Mouse (Mus musculus) small intestine, adult 2 months (tissue): ENCODE results near the gene Adam23. TPM values are rescaled to one million over a fixed set of nuclear protein-coding genes. Genes with fewer than 3 reads are reported as not detected.

Experiments
- H3K27ac ChIP-seq: fragments of 200-500 bp; 2 replicates; pipeline ENCODE4 v1.5.1; 2012; ENCODE audit warnings: low read depth, low read length, control low read depth, inconsistent platforms; ENCODE audit not compliant: insufficient read depth
- H3K27me3 ChIP-seq: fragments of 200-500 bp; 2 replicates; pipeline ENCODE4 v1.6.1; 2012; ENCODE audit warnings: mild to moderate bottlenecking, moderate library complexity, low read length, inconsistent platforms; ENCODE audit not compliant: control insufficient read depth, insufficient read depth
- H3K36me3 ChIP-seq: fragments of 200-500 bp; 2 replicates; pipeline ENCODE4 v1.6.1; 2012; ENCODE audit warnings: mild to moderate bottlenecking, low read length, control low read depth, inconsistent platforms; ENCODE audit not compliant: control insufficient read depth, insufficient read depth
- H3K4me1 ChIP-seq: fragments of 200-500 bp; 2 replicates; pipeline ENCODE4 v1.6.1; 2012; ENCODE audit warnings: low read length, inconsistent platforms, mixed read lengths; ENCODE audit not compliant: control insufficient read depth, insufficient read depth, insufficient read length
- H3K4me3 ChIP-seq: fragments of 200-500 bp; 2 replicates; pipeline ENCODE4 v1.5.1; 2012; ENCODE audit warnings: low read depth, mild to moderate bottlenecking, control low read depth, inconsistent platforms, low read length, moderate library complexity
- CTCF ChIP-seq: fragments of 200-500 bp; IDR thresholded peaks from 2 replicates; pipeline ENCODE4 v1.5.1; 2012; ENCODE audit warnings: low read depth, mild to moderate bottlenecking, control low read depth, inconsistent platforms, low read length, moderate library complexity, mixed read lengths; ENCODE audit not compliant: insufficient replicate concordance, insufficient read length; ENCODE audit errors: extremely low read depth
- POLR2A ChIP-seq: fragments of 200-500 bp; IDR thresholded peaks from 2 replicates; pipeline ENCODE4 v1.6.1; 2012; ENCODE audit warnings: low read depth, mild to moderate bottlenecking, control low read depth, inconsistent platforms, low read length, moderate library complexity
- whole genome bisulfite sequencing: fragments of 180-500 bp; shearing (Covaris S2); methylation state at CpG from one replicate; pipeline ENCODE4 v1.1.7; 2018; 5-methylcytosine and 5-hydroxymethylcytosine counted together
- polyA plus RNA-seq: library from polyadenylated mRNA; depleted of rRNA; stranded (reverse); fragments of >200 nt; gene quantifications from 2 replicates; pipeline ENCODE4 v1.2.3, GENCODE M21; 2012

The Adam23 gene
- polyA plus RNA-seq, 1 experiment, result 0.63 TPM

- H3K27ac ChIP-seq, result no peak overlapping the region
- H3K36me3 ChIP-seq, result no peaks in the 10 kb centered on the region
- H3K4me1 ChIP-seq, result no peaks in the 10 kb centered on the region
- H3K4me3 ChIP-seq, result no peak overlapping the region
- WGBS, result 69% methylated on average over 5 of the region's 5 CpGs
- no peaks in the 10 kb centered on the region for H3K27me3 ChIP-seq
- TF ChIP-seq POLR2A, result no peak
- no peak for TF ChIP-seq CTCF
Measured at GRCm38 (mm10) chr1:63453332-63453887, 7.7 kb downstream of the Adam23 start.

DNA sequence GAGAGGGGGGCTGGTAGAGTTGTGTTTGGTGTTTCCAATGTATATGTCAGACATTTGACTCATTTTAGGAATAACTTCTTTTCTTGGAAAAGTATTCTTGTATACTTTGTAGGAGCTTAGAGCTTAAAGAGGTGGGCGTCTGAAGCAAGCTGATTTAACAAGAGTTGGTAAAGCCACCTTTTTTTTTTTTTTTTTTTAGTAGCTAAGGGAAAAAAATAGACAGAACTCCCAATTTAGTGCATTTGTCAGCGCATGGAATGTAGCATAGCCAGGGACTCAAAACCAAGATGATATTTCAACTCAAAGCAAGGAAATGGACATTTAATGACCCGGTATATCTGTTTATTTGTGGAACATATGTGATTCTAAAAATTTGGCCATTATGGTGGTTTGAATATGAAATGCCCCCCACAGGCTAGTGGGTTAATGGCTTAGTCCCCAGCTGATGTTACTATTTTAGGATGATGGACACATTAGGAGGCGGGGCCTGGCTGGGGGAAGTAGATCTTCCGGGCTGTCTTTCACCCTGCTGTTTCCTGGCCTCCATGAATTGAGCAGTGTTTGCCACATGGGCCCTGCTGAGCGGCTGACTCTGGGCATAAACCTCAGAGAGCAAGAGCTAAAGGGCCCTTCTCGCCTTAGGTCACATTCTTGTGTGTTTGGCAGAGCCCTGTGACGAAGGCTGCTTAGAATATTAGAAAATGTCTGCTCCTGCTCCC lies 12.3 kb downstream of the Adam23 start:
- TF ChIP-seq CTCF (no peak), POLR2A (no peak)
- H3K36me3 ChIP-seq, result no peaks in the 10 kb centered on the region
- H3K27me3 ChIP-seq, result no peaks in the 10 kb centered on the region
- no peak overlapping the region for H3K27ac ChIP-seq
- WGBS, result 72% methylated on average over 8 of the region's 8 CpGs
- no peaks in the 10 kb centered on the region for H3K4me1 ChIP-seq
- H3K4me3 ChIP-seq, result no peak overlapping the region

DNA sequence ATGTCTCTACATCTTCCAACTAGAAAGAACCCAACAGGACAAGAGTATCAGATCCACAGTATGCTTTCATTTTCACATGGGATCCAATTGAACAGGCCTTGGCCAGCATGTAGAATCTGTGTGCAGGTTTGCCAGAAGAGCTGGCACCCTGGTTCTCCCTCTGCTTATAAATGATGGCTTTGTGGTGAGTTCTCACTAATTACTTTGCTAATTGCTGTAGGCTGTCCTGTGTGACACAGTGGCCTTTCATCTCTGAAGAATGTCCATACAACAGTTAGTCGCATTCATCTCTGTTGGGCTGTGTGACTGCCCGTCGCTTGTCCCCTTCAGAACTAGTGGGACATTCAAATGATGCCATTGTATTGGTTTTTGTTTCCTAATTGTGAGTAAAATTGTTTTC lies 13.5 kb downstream of the Adam23 start:
- H3K4me1 ChIP-seq, result no peaks in the 10 kb centered on the region
- TF ChIP-seq POLR2A (no peak), CTCF (no peak)
- H3K36me3 ChIP-seq, result no peaks in the 10 kb centered on the region
- WGBS, result 88% methylated on average over 3 of the region's 3 CpGs
- H3K27me3 ChIP-seq, result no peaks in the 10 kb centered on the region
- no peak overlapping the region for H3K27ac ChIP-seq
- H3K4me3 ChIP-seq, result no peak overlapping the region

DNA sequence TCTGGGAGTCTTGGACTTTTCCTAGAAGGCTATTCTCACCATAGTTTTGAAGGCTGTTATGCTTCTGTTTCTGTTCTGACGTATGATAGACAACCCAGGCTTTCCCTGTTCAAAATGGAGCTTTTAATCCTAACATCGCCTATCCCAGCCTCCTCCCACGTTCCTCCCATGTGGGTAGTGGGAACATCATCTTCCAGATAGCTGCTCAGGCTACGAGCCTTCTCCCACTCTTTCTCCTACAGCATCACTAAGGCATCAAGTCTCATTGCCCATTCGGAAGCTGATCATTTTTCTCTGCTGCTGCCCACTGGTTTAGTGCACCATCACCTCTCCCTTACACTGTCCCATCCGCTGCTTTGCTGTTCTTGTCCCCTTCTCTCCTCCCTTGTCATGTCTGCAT lies 14.2 kb downstream of the Adam23 start:
- 79% methylated on average over 6 of the region's 6 CpGs for WGBS
- H3K4me1 ChIP-seq, result no peaks in the 10 kb centered on the region
- no peaks in the 10 kb centered on the region for H3K27me3 ChIP-seq
- TF ChIP-seq CTCF (no peak), POLR2A (no peak)
- no peak overlapping the region for H3K27ac ChIP-seq
- H3K36me3 ChIP-seq, result no peaks in the 10 kb centered on the region
- no peak overlapping the region for H3K4me3 ChIP-seq

GRCm38 (mm10) chr1:63464441-63464840 lies 18.8 kb downstream of the Adam23 start:
- H3K27ac ChIP-seq, result no peak overlapping the region
- no peaks in the 10 kb centered on the region for H3K36me3 ChIP-seq
- H3K4me1 ChIP-seq, result no peaks in the 10 kb centered on the region
- no peaks in the 10 kb centered on the region for H3K27me3 ChIP-seq
- no peak overlapping the region for H3K4me3 ChIP-seq
- no peak for TF ChIP-seq POLR2A
- no peak for TF ChIP-seq CTCF
- WGBS, result 39% methylated on average over 1 of the region's 1 CpGs

- Histone ChIP-seq H3K36me3 (no peaks in the 10 kb centered on the region), H3K4me3 (no peak overlapping the region), H3K27ac (no peak overlapping the region), H3K4me1 (no peaks in the 10 kb centered on the region), H3K27me3 (no peaks in the 10 kb centered on the region)
- TF ChIP-seq POLR2A (no peak), CTCF (no peak)
- 80% methylated on average over 2 of the region's 2 CpGs for WGBS
Measured at GRCm38 (mm10) chr1:63473272-63473671, 27.6 kb downstream of the Adam23 start.

DNA sequence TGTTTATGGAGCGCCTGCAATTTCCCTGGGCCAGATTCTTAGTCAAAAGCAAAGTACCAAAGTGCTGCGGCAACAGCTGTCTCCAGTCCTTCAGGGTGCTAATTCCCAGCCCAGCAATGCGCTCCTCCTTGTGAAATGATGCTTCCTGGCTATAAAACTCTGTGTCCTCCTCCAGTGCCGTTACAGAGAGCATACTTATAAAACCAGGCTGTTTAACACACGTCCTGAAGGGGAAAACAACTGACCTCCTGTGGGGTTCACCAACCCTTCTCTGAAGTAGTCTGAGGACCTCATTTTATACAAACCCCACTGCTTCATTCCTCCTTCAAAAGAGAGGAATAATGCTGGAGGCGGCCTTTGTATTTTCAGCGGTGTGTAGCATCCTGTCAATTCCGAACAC lies 28.0 kb downstream of the Adam23 start:
- WGBS, result 66% methylated on average over 8 of the region's 8 CpGs
- no peaks in the 10 kb centered on the region for H3K36me3 ChIP-seq
- no peak overlapping the region for H3K4me3 ChIP-seq
- TF ChIP-seq CTCF (no peak), POLR2A (no peak)
- no peaks in the 10 kb centered on the region for H3K27me3 ChIP-seq
- H3K27ac ChIP-seq, result no peak overlapping the region
- no peaks in the 10 kb centered on the region for H3K4me1 ChIP-seq
